10 mouse cellular contexts compared by ENCODE assay signal in the genomic region with DNA sequence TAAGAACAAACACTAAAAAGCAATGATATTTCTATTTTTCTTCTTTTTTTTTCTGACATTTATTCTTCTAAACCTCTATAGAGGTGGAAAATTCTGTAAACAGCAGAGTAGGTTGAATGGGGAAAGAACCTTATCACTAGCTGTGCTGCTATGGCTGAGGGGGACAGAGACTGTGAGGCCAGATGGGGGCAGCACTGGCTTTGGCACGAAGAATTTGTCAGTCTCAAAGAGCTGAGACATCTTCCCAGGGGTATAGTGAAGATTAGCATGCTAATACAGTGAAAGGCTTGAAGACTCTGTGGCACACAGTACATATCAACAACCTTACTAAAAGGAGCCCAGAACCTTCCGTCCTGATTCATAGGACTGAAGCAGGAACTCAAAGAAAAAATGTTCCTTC. TPM values are rescaled to one million over a fixed set of nuclear protein-coding genes. Genes with fewer than 3 reads are reported as not detected.
A peak's percentile ranks its signal among the peaks of the same experiment; 100 is the strongest.
DNase-seq lines count a peak whose midpoint lies in the region; ATAC-seq and TF ChIP-seq lines count a peak whose summit lies in the region.
"Had no signal": no experiment of that assay in that cellular context is flagged by ENCODE, and none has a peak within 500 bp of the region (broad histone marks: within the 10 kb centered on the region; RNA-seq: fewer than 3 reads in every experiment).

No protein-coding gene starts in this region.

- H3K4me1 ChIP-seq in heart, adult 2 months (ENCODE audit: control insufficient read depth, insufficient read depth, low read length): peaks cover 2% of the 10 kb centered on the region
- no peaks in the 10 kb centered on the region for H3K4me1 ChIP-seq in lung, postnatal 0 days (ENCODE audit: insufficient read depth, low read depth, low read length)
- H3K4me1 ChIP-seq: heart, embryonic 15.5 days had no signal

- no peak overlapping the region for H3K4me3 ChIP-seq in heart, adult 2 months
- no peak overlapping the region for H3K4me3 ChIP-seq in lung, postnatal 0 days (ENCODE audit: low read depth, low read length)
- H3K4me3 ChIP-seq: heart, embryonic 15.5 days had no signal

- 0 out of 2 replicates have a peak, but pooled peaks have one; percentile 13 for TF ChIP-seq EP300 in heart, adult 2 months (IDR thresholded peaks at IDR 0.05; ENCODE audit: insufficient read depth, low read depth, low read length)
- no peak for TF ChIP-seq EP300 in lung, postnatal 0 days (IDR thresholded peaks at IDR 0.05)

- H3K9ac ChIP-seq in heart, adult 2 months (ENCODE audit: low read depth, low read length): no peak overlapping the region
- no peak overlapping the region for H3K9ac ChIP-seq in lung, postnatal 0 days (replicated peaks; ENCODE audit: low read depth)
- H3K9ac ChIP-seq: heart, embryonic 15.5 days had no signal

- H3K27ac ChIP-seq in heart, adult 2 months: no peak overlapping the region
- H3K27ac ChIP-seq in lung, postnatal 0 days (ENCODE audit: low read length): no peak overlapping the region
- H3K27ac ChIP-seq: heart, embryonic 15.5 days had no signal

- peak; percentile 35 for ATAC-seq in lung, postnatal 0 days
- ATAC-seq in erythroid progenitor cell, adult 5-6 weeks (replicated peaks; ENCODE audit: low FRiP score, poor library complexity, severe bottlenecking): no peak

- H3K79me2 ChIP-seq in heart, adult 2 months (replicated peaks; ENCODE audit: control insufficient read depth, insufficient read depth, low read length): no peaks in the 10 kb centered on the region

- no peaks in the 10 kb centered on the region for H3K27me3 ChIP-seq in heart, adult 2 months (ENCODE audit: control insufficient read depth, insufficient read depth, low read length)
- H3K27me3 ChIP-seq in lung, postnatal 0 days (replicated peaks; ENCODE audit: insufficient read depth, low read length): no peaks in the 10 kb centered on the region
- H3K27me3 ChIP-seq: heart, embryonic 15.5 days had no signal

- intact Hi-C loops in heart, adult 2 months (cut with DNase I): loop anchor here (5.0 kb wide), 1 partner anchor 88 kb away; no protein-coding TSS in a partner anchor
- intact Hi-C loops in heart, postnatal 14 days (cut with DNase I): loop anchor here (5.0 kb wide), 1 partner anchor 83 kb away; no protein-coding TSS in a partner anchor
- intact Hi-C loops in left cerebral cortex, postnatal 25 days (cut with DNase I): loop anchor here (5.0 kb wide), 1 partner anchor 83 kb away; no protein-coding TSS in a partner anchor

- no peak overlapping the region for H3K4me2 ChIP-seq in lung, postnatal 0 days (replicated peaks; ENCODE audit: low read depth, low read length)
- H3K4me2 ChIP-seq: heart, embryonic 15.5 days had no signal

- WGBS in heart, adult 2 months: 37% methylated on average over 2 of the region's 2 CpGs
- WGBS in lung, postnatal 0 days: 47% methylated on average over 2 of the region's 2 CpGs

- peaks cover 2% of the 10 kb centered on the region; the same call in 1 of the 2 replicates for H3K36me3 ChIP-seq in heart, adult 2 months (ENCODE audit: control insufficient read depth, insufficient read depth, low read length)
- H3K36me3 ChIP-seq in lung, postnatal 0 days (ENCODE audit: insufficient read depth, low read length): no peaks in the 10 kb centered on the region
- H3K36me3 ChIP-seq: heart, embryonic 15.5 days had no signal

- no peak for TF ChIP-seq POLR2A in heart, adult 2 months (IDR thresholded peaks at IDR 0.05; ENCODE audit: insufficient read depth, low read depth, low read length)

- no peaks in the 10 kb centered on the region for H3K9me3 ChIP-seq in lung, postnatal 0 days (ENCODE audit: low read length)
- H3K9me3 ChIP-seq: heart, embryonic 15.5 days had no signal

- peak; percentile 54 to 70 for DNase-seq in heart, adult 2 months
- DNase-seq in heart, adult 8-10 months (ENCODE audit: low spot score): no peak
- peak; percentile 13 for DNase-seq in urinary bladder, postnatal 25 days (ENCODE audit: low spot score)
- DNase-seq in urinary bladder, adult 18-20 months (ENCODE audit: low spot score in 2 of 2): no peak
- DNase-seq in heart, postnatal 14 days: peak; percentile 44 to 59
- DNase-seq in lung, postnatal 0 days (ENCODE audit: low spot score): peak; percentile 42
- no peak for DNase-seq in left cerebral cortex, postnatal 25 days (ENCODE audit: low spot score in 2 of 2)

- TF ChIP-seq CTCF in heart, adult 2 months (IDR thresholded peaks at IDR 0.05): peak; percentile 71
- TF ChIP-seq CTCF in lung, postnatal 0 days (IDR thresholded peaks at IDR 0.05): peak; percentile 71

RNA-seq across cellular contexts. Expression of a gene that starts 14.9 kb away (rescaled TPM):
- 10 to 100 TPM; 13.8 to 16.7 TPM for total RNA-seq in heart, adult 2 months (2021)
- 4.3 and 12.0 TPM in 2 replicates for polyA plus RNA-seq in heart, adult 2 months (2012; rRNA removed)
- 10 to 100 TPM in 3 of 4 experiments, 1 to 10 TPM in 1; 8.3 to 17.7 (median 15.3) TPM for total RNA-seq in heart, adult 8-10 months (2022)
- total RNA-seq in heart, postnatal 14 days (2021): 10 to 100 TPM; 73.3 to 74.1 TPM
- polyA plus RNA-seq in lung, postnatal 0 days (2015; fragmentation: Nextera tagmentation; extraction: Ambion mirVana): 102 and 115 TPM in 2 replicates
- total RNA-seq in erythroid progenitor cell, adult 5-6 weeks (2015; ENCODE audit: low replicate concordance): not detected in 2 replicates
- 3.2 TPM in 1 of 2 replicates, not detected in the other for total RNA-seq in erythroid progenitor cell, adult 5-6 weeks (2017; ENCODE audit: low replicate concordance)
- 1 to 10 TPM; 1.6 to 2.0 TPM for total RNA-seq in left cerebral cortex, postnatal 25 days (2021)
- polyA plus RNA-seq: neural tube, embryonic 11.5 days had no signal

RNA-seq across cellular contexts. Expression of a gene that starts 23.1 kb away (rescaled TPM):
- total RNA-seq in heart, adult 2 months (2021): 1 to 10 TPM; 1.1 to 1.6 TPM
- polyA plus RNA-seq in heart, adult 2 months (2012; rRNA removed): 0.94 and 1.2 TPM in 2 replicates
- 1 to 10 TPM in 3 of 4 experiments, under 1 TPM in 1; 0.68 to 2.0 (median 1.1) TPM for total RNA-seq in heart, adult 8-10 months (2022)
- 1 to 10 TPM; 1.9 to 2.6 TPM for total RNA-seq in heart, postnatal 14 days (2021)
- 0.54 and 0.74 TPM in 2 replicates for polyA plus RNA-seq in lung, postnatal 0 days (2015; fragmentation: Nextera tagmentation; extraction: Ambion mirVana)
- not detected in 2 replicates for total RNA-seq in erythroid progenitor cell, adult 5-6 weeks (2015; ENCODE audit: low replicate concordance)
- total RNA-seq in erythroid progenitor cell, adult 5-6 weeks (2017; ENCODE audit: low replicate concordance): 0.51 TPM in 1 of 2 replicates, not detected in the other
- total RNA-seq in left cerebral cortex, postnatal 25 days (2021): 1 to 10 TPM; 1.6 to 2.0 TPM

RNA-seq across cellular contexts. Expression of a gene that starts 48.7 kb away (rescaled TPM):
- 10 to 100 TPM; 69.0 to 74.7 TPM for total RNA-seq in heart, adult 2 months (2021)
- polyA plus RNA-seq in heart, adult 2 months (2012; rRNA removed): 27.4 and 71.7 TPM in 2 replicates
- 10 to 100 TPM; 62.1 to 84.1 (median 78.6) TPM for total RNA-seq in heart, adult 8-10 months (2022)
- 10 to 100 TPM; 77.8 to 82.5 TPM for total RNA-seq in heart, postnatal 14 days (2021)
- polyA plus RNA-seq in lung, postnatal 0 days (2015; fragmentation: Nextera tagmentation; extraction: Ambion mirVana): 79.1 and 79.9 TPM in 2 replicates
- total RNA-seq in erythroid progenitor cell, adult 5-6 weeks (2015; ENCODE audit: low replicate concordance): 0.36 TPM in 1 of 2 replicates, not detected in the other
- 2.0 and 5.8 TPM in 2 replicates for total RNA-seq in erythroid progenitor cell, adult 5-6 weeks (2017; ENCODE audit: low replicate concordance)
- total RNA-seq in left cerebral cortex, postnatal 25 days (2021): 1 to 10 TPM; 5.4 to 7.1 TPM

RNA-seq across cellular contexts. Expression of a gene that starts 54.6 kb away (rescaled TPM):
- 10 to 100 TPM; 13.4 to 15.4 TPM for total RNA-seq in heart, adult 2 months (2021)
- 8.2 and 14.8 TPM in 2 replicates for polyA plus RNA-seq in heart, adult 2 months (2012; rRNA removed)
- 10 to 100 TPM; 10.8 to 14.2 (median 11.6) TPM for total RNA-seq in heart, adult 8-10 months (2022)
- 10 to 100 TPM; 16.4 to 19.1 TPM for total RNA-seq in heart, postnatal 14 days (2021)
- polyA plus RNA-seq in lung, postnatal 0 days (2015; fragmentation: Nextera tagmentation; extraction: Ambion mirVana): 3.1 and 3.6 TPM in 2 replicates
- total RNA-seq in erythroid progenitor cell, adult 5-6 weeks (2015; ENCODE audit: low replicate concordance): 0.42 TPM in 1 of 2 replicates, not detected in the other
- 0.83 and 3.9 TPM in 2 replicates for total RNA-seq in erythroid progenitor cell, adult 5-6 weeks (2017; ENCODE audit: low replicate concordance)
- 1 to 10 TPM; 2.3 to 2.7 TPM for total RNA-seq in left cerebral cortex, postnatal 25 days (2021)

Comparison
In these comparisons a context has a peak if more than half of its experiments do, and no peak if none do; other contexts are left out.
1. DNase-seq: peak in heart, adult 2 months (2 of 2), urinary bladder, postnatal 25 days (single experiment), heart, postnatal 14 days (2 of 2) and lung, postnatal 0 days (single experiment); none in heart, adult 8-10 months (single experiment), urinary bladder, adult 18-20 months (0 of 2) and left cerebral cortex, postnatal 25 days (0 of 2).
2. RNA of a gene that starts 48.7 kb away (total RNA-seq): 77.8 to 82.5 TPM in heart, postnatal 14 days, 62.1 to 84.1 TPM in heart, adult 8-10 months and 69.0 to 74.7 TPM in heart, adult 2 months; 5.4 to 7.1 TPM in left cerebral cortex, postnatal 25 days and 0.36 to 5.8 TPM in erythroid progenitor cell, adult 5-6 weeks; every median in the first group is over 4 times any median in the second.